Mouse (Mus musculus): Measurements from ENCODE around the gene Baz1b. TPM values are rescaled to one million over a fixed set of nuclear protein-coding genes. Genes with fewer than 3 reads are reported as not detected.

The Baz1b gene
- polyA plus RNA-seq, 1 experiment = 92.7 TPM

GRCm38 (mm10) chr5:135183131-135183861 is 3.8 kb upstream of the Baz1b start:
- TF ChIP-seq POLR2A (IDR thresholded peaks at IDR 0.05; ENCODE audit: borderline replicate concordance, control insufficient read depth, low read depth, low read length) (no peak), CTCF (IDR thresholded peaks at IDR 0.05; ENCODE audit: control insufficient read depth, insufficient read depth, low read length) (no peak)
- Histone ChIP-seq H3K4me3 (replicated peaks; ENCODE audit: control insufficient read depth, low read depth, low read length) (no peak overlapping the region), H3K4me1 (ENCODE audit: control insufficient read depth, insufficient read depth, low read length) (no peaks in the 10 kb centered on the region; the same call in 1 of the 2 replicates), H3K27ac (ENCODE audit: control insufficient read depth, insufficient read depth, low read depth, low read length, poor library complexity) (no peak overlapping the region)
- WGBS = 68% methylated on average over 8 of the region's 8 CpGs

GRCm38 (mm10) chr5:135185016-135185415 is 2.0 kb upstream of the Baz1b start:
- Histone ChIP-seq H3K27ac (ENCODE audit: control insufficient read depth, insufficient read depth, low read depth, low read length, poor library complexity) (peak overlapping the region; percentile 5; the same call in 1 of the 2 replicates), H3K4me1 (ENCODE audit: control insufficient read depth, insufficient read depth, low read length) (peaks cover 3% of the 10 kb centered on the region), H3K4me3 (replicated peaks; ENCODE audit: control insufficient read depth, low read depth, low read length) (no peak overlapping the region)
- TF ChIP-seq POLR2A (IDR thresholded peaks at IDR 0.05; ENCODE audit: borderline replicate concordance, control insufficient read depth, low read depth, low read length) (no peak), CTCF (IDR thresholded peaks at IDR 0.05; ENCODE audit: control insufficient read depth, insufficient read depth, low read length) (no peak)
- WGBS = 62% methylated on average over 3 of the region's 3 CpGs

GRCm38 (mm10) chr5:135185596-135185995 is 1.5 kb upstream of the Baz1b start:
- no peak for TF ChIP-seq POLR2A (IDR thresholded peaks at IDR 0.05; ENCODE audit: borderline replicate concordance, control insufficient read depth, low read depth, low read length)
- peak; percentile 34; the same call in 1 of the 2 replicates for TF ChIP-seq CTCF (IDR thresholded peaks at IDR 0.05; ENCODE audit: control insufficient read depth, insufficient read depth, low read length)
- Histone ChIP-seq H3K4me1 (ENCODE audit: control insufficient read depth, insufficient read depth, low read length) (peaks cover 3% of the 10 kb centered on the region), H3K4me3 (replicated peaks; ENCODE audit: control insufficient read depth, low read depth, low read length) (no peak overlapping the region), H3K27ac (ENCODE audit: control insufficient read depth, insufficient read depth, low read depth, low read length, poor library complexity) (no peak overlapping the region)
- 48% methylated on average over 3 of the region's 3 CpGs for WGBS

GRCm38 (mm10) chr5:135186231-135186620 is 838 bp upstream of the Baz1b start:
- 12% methylated on average over 10 of the region's 10 CpGs for WGBS
- TF ChIP-seq POLR2A (IDR thresholded peaks at IDR 0.05; ENCODE audit: borderline replicate concordance, control insufficient read depth, low read depth, low read length) (no peak), CTCF (IDR thresholded peaks at IDR 0.05; ENCODE audit: control insufficient read depth, insufficient read depth, low read length) (no peak)
- Histone ChIP-seq H3K27ac (ENCODE audit: control insufficient read depth, insufficient read depth, low read depth, low read length, poor library complexity) (peak overlapping the region; percentile 89), H3K4me3 (replicated peaks; ENCODE audit: control insufficient read depth, low read depth, low read length) (peak overlapping the region; percentile 76), H3K4me1 (ENCODE audit: control insufficient read depth, insufficient read depth, low read length) (peaks cover 3% of the 10 kb centered on the region)

GRCm38 (mm10) chr5:135187349-135188213 is 517 bp downstream of the Baz1b start:
- under 1% methylated on average over 95 of the region's 102 CpGs for WGBS
- peaks cover 3% of the 10 kb centered on the region for H3K4me1 ChIP-seq (ENCODE audit: control insufficient read depth, insufficient read depth, low read length)
- no peak for TF ChIP-seq CTCF (IDR thresholded peaks at IDR 0.05; ENCODE audit: control insufficient read depth, insufficient read depth, low read length)
- TF ChIP-seq POLR2A (IDR thresholded peaks at IDR 0.05; ENCODE audit: borderline replicate concordance, control insufficient read depth, low read depth, low read length) = no peak
- H3K4me3 ChIP-seq (replicated peaks; ENCODE audit: control insufficient read depth, low read depth, low read length) = peak overlapping the region; percentile 84
- peak overlapping the region; percentile 98 for H3K27ac ChIP-seq (ENCODE audit: control insufficient read depth, insufficient read depth, low read depth, low read length, poor library complexity)

GRCm38 (mm10) chr5:135188214-135188554 is 1.1 kb downstream of the Baz1b start:
- WGBS = under 1% methylated on average over 8 of the region's 8 CpGs

GRCm38 (mm10) chr5:135189281-135190022 is 2.4 kb downstream of the Baz1b start:
- Histone ChIP-seq H3K4me3 (replicated peaks; ENCODE audit: control insufficient read depth, low read depth, low read length) (peak overlapping the region; percentile 32), H3K4me1 (ENCODE audit: control insufficient read depth, insufficient read depth, low read length) (peaks cover 3% of the 10 kb centered on the region), H3K27ac (ENCODE audit: control insufficient read depth, insufficient read depth, low read depth, low read length, poor library complexity) (no peak overlapping the region)
- 44% methylated on average over 2 of the region's 2 CpGs for WGBS
- TF ChIP-seq CTCF (IDR thresholded peaks at IDR 0.05; ENCODE audit: control insufficient read depth, insufficient read depth, low read length) = no peak
- no peak for TF ChIP-seq POLR2A (IDR thresholded peaks at IDR 0.05; ENCODE audit: borderline replicate concordance, control insufficient read depth, low read depth, low read length)

More at GRCm38 (mm10) chr5:135188214-135188554, 1.1 kb downstream of the Baz1b start:
- TF ChIP-seq CTCF (IDR thresholded peaks at IDR 0.05; ENCODE audit: control insufficient read depth, insufficient read depth, low read length) (no peak), POLR2A (IDR thresholded peaks at IDR 0.05; ENCODE audit: borderline replicate concordance, control insufficient read depth, low read depth, low read length) (no peak)
- peak overlapping the region; percentile 84 for H3K4me3 ChIP-seq (replicated peaks; ENCODE audit: control insufficient read depth, low read depth, low read length)
- peaks cover 3% of the 10 kb centered on the region for H3K4me1 ChIP-seq (ENCODE audit: control insufficient read depth, insufficient read depth, low read length)
- peak overlapping the region; percentile 98 for H3K27ac ChIP-seq (ENCODE audit: control insufficient read depth, insufficient read depth, low read depth, low read length, poor library complexity)
